Mouse (Mus musculus): ENCODE data around the gene Arsb.

DNA sequence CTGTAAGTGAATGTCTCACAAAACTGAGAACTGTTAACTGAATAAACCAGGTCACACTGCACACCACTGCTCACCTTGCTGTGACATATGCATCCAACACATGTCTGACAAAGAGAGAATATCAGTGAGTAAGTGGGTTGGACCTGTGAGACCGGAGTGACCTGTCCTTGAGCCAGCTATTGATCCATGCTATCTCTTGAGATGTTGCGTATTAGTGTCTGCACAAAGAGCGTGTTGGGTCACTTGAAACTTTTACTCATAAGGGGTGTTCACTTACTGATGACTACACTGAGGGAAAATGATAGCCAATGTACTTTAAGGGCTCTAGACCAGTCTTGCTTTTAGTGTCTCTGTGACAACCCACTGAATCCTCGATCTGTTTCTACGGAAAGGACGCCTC lies 42.7 kb downstream of the Arsb start:
- TF ChIP-seq CTCF (IDR thresholded peaks at IDR 0.05; ENCODE audit: low read depth, low read length) (no peak), POLR2A (IDR thresholded peaks at IDR 0.05; ENCODE audit: borderline replicate concordance, low read depth, low read length) (no peak)
